Mouse (Mus musculus) cortical plate, adult 2 months (tissue): ENCODE results near the gene Gli3. TPM values are rescaled to one million over a fixed set of nuclear protein-coding genes. Genes with fewer than 3 reads are reported as not detected.

ENCODE experiments used
- H3K27ac ChIP-seq: fragments of 200-500 bp; 2 replicates; pipeline ENCODE4 v1.5.1; 2012; ENCODE audit warnings: low read length, control low read depth, inconsistent platforms; ENCODE audit not compliant: insufficient read depth
- H3K4me1 ChIP-seq: fragments of 200-500 bp; 2 replicates; pipeline ENCODE4 v1.6.1; 2011; ENCODE audit warnings: low read length; ENCODE audit not compliant: control insufficient read depth, insufficient read depth
- H3K4me3 ChIP-seq: fragments of 200-500 bp; 2 replicates; pipeline ENCODE4 v1.5.1; 2011; ENCODE audit warnings: mild to moderate bottlenecking, low read length, control low read depth; ENCODE audit not compliant: insufficient read depth
- CTCF ChIP-seq: fragments of 200-500 bp; IDR thresholded peaks from 2 replicates; pipeline ENCODE4 v1.5.1; 2011; ENCODE audit warnings: mild to moderate bottlenecking, control low read depth, low read length; ENCODE audit not compliant: insufficient read depth; ENCODE audit errors: extremely low read depth
- POLR2A ChIP-seq: fragments of 200-500 bp; IDR thresholded peaks from 2 replicates; pipeline ENCODE4 v1.6.1; 2011; ENCODE audit warnings: mild to moderate bottlenecking, low read length, control low read depth; ENCODE audit not compliant: insufficient read depth; ENCODE audit errors: extremely low read depth
- polyA plus RNA-seq: library from polyadenylated mRNA; depleted of rRNA; stranded (reverse); fragments of >200 nt; gene quantifications from 2 replicates; pipeline ENCODE4 v1.2.3, GENCODE M21; 2012

Gene Gli3
- polyA plus RNA-seq, 1 experiment = 3.9 TPM

- no peaks in the 10 kb centered on the region for H3K4me1 ChIP-seq
- TF ChIP-seq CTCF (no peak), POLR2A (no peak)
- no peak overlapping the region for H3K27ac ChIP-seq
- no peak overlapping the region for H3K4me3 ChIP-seq
Observed at GRCm38 (mm10) chr13:15580458-15580857, 117.4 kb downstream of the Gli3 start.

- no peak overlapping the region for H3K27ac ChIP-seq
- no peak for TF ChIP-seq CTCF
- no peak for TF ChIP-seq POLR2A
- H3K4me1 ChIP-seq = no peaks in the 10 kb centered on the region
- no peak overlapping the region for H3K4me3 ChIP-seq
Observed at GRCm38 (mm10) chr13:15585941-15586340, 122.9 kb downstream of the Gli3 start.

GRCm38 (mm10) chr13:15588278-15589272 is 125.5 kb downstream of the Gli3 start:
- Histone ChIP-seq H3K4me3 (no peak overlapping the region), H3K27ac (no peak overlapping the region), H3K4me1 (no peaks in the 10 kb centered on the region)
- TF ChIP-seq CTCF (no peak), POLR2A (no peak)

- Histone ChIP-seq H3K4me3 (no peak overlapping the region), H3K27ac (no peak overlapping the region), H3K4me1 (no peaks in the 10 kb centered on the region)
- TF ChIP-seq POLR2A = no peak
- TF ChIP-seq CTCF = no peak
Observed at GRCm38 (mm10) chr13:15590326-15590933, 127.4 kb downstream of the Gli3 start.

- no peak overlapping the region for H3K27ac ChIP-seq
- no peak overlapping the region for H3K4me3 ChIP-seq
- TF ChIP-seq CTCF (no peak), POLR2A (no peak)
- no peaks in the 10 kb centered on the region for H3K4me1 ChIP-seq
Observed at GRCm38 (mm10) chr13:15596667-15597066, 133.6 kb downstream of the Gli3 start.

GRCm38 (mm10) chr13:15599741-15600140 is 136.7 kb downstream of the Gli3 start:
- TF ChIP-seq CTCF (no peak), POLR2A (no peak)
- H3K4me1 ChIP-seq = no peaks in the 10 kb centered on the region
- H3K4me3 ChIP-seq = no peak overlapping the region
- no peak overlapping the region for H3K27ac ChIP-seq

GRCm38 (mm10) chr13:15602161-15602560 is 139.1 kb downstream of the Gli3 start:
- no peak for TF ChIP-seq CTCF
- TF ChIP-seq POLR2A = no peak
- Histone ChIP-seq H3K4me3 (no peak overlapping the region), H3K27ac (no peak overlapping the region), H3K4me1 (no peaks in the 10 kb centered on the region)

GRCm38 (mm10) chr13:15602677-15603221 is 139.7 kb downstream of the Gli3 start:
- H3K4me3 ChIP-seq = no peak overlapping the region
- no peak for TF ChIP-seq CTCF
- no peak for TF ChIP-seq POLR2A
- H3K27ac ChIP-seq = no peak overlapping the region
- H3K4me1 ChIP-seq = no peaks in the 10 kb centered on the region

- H3K27ac ChIP-seq = no peak overlapping the region
- TF ChIP-seq POLR2A = no peak
- no peak for TF ChIP-seq CTCF
- no peak overlapping the region for H3K4me3 ChIP-seq
- no peaks in the 10 kb centered on the region for H3K4me1 ChIP-seq
Observed at GRCm38 (mm10) chr13:15604074-15604473, 141.0 kb downstream of the Gli3 start.
